Mouse (Mus musculus) intestine, postnatal 0 days (tissue): ENCODE results near the gene St5. TPM values are rescaled to one million over a fixed set of nuclear protein-coding genes. Genes with fewer than 3 reads are reported as not detected.

Experiments used
- ATAC-seq: fragments of 200-750 bp; cut with Nextera tagmentation; 2 replicates; pipeline ENCODE4 v1.8.0; 2017; ENCODE audit warnings: mild to moderate bottlenecking, moderate TSS enrichment, moderate library complexity
- H3K27ac ChIP-seq: fragments of 300-500 bp; sonication (generic); 2 replicates; pipeline ENCODE4 v1.5.1; 2014; ENCODE audit warnings: mild to moderate bottlenecking, low read depth, low read length, moderate library complexity
- H3K27me3 ChIP-seq: fragments of 300-500 bp; sonication (generic); replicated peaks from 2 replicates; pipeline ENCODE4 v1.6.1; 2014; ENCODE audit warnings: low read length, mixed read lengths; ENCODE audit not compliant: control insufficient read depth, insufficient read depth
- H3K36me3 ChIP-seq: fragments of 300-500 bp; sonication (generic); 2 replicates; pipeline ENCODE4 v1.6.1; 2014; ENCODE audit warnings: mild to moderate bottlenecking, moderate library complexity; ENCODE audit not compliant: control insufficient read depth, insufficient read depth
- H3K4me1 ChIP-seq: fragments of 300-500 bp; sonication (generic); replicated peaks from 2 replicates; pipeline ENCODE4 v1.6.1; 2014; ENCODE audit warnings: antibody characterized with exemption, low read length, mixed read lengths; ENCODE audit not compliant: control insufficient read depth, insufficient read depth
- H3K4me2 ChIP-seq: fragments of 300-500 bp; sonication (generic); replicated peaks from 2 replicates; pipeline ENCODE4 v1.6.1; 2014; ENCODE audit warnings: low read depth, mild to moderate bottlenecking, moderate library complexity
- H3K4me3 ChIP-seq: fragments of 300-500 bp; sonication (generic); 2 replicates; pipeline ENCODE4 v1.5.1; 2014; ENCODE audit warnings: low read depth, low read length
- H3K9ac ChIP-seq: fragments of 300-500 bp; sonication (generic); 2 replicates; pipeline ENCODE4 v1.6.1; 2014; ENCODE audit warnings: mild to moderate bottlenecking, low read depth, low read length
- H3K9me3 ChIP-seq: fragments of 300-500 bp; sonication (generic); 2 replicates; pipeline ENCODE4 v1.6.1; 2016; ENCODE audit warnings: mixed run types; ENCODE audit not compliant: control insufficient read depth
- CTCF ChIP-seq: sonication (generic); IDR thresholded peaks from 2 replicates; pipeline ENCODE4 v1.5.1; 2016; ENCODE audit warnings: low read depth, mild to moderate bottlenecking, control low read depth, antibody characterized with exemption, moderate library complexity
- WGBS: fragments of 180-500 bp; shearing (Covaris S2); extraction: QIAGEN DNeasy Blood & Tissue Kit; methylation state at CpG from one replicate; pipeline ENCODE4 v1.1.7; 2014; 5-methylcytosine and 5-hydroxymethylcytosine counted together
- polyA plus RNA-seq: library from polyadenylated mRNA; unstranded; fragments of >200 nt; fragmentation: Nextera tagmentation; extraction: Ambion mirVana; gene quantifications from 2 replicates; pipeline ENCODE4 v1.2.1, GENCODE M21; 2015

The St5 gene
- polyA plus RNA-seq, 1 experiment from 2014 or later: 46.7 TPM

DNA sequence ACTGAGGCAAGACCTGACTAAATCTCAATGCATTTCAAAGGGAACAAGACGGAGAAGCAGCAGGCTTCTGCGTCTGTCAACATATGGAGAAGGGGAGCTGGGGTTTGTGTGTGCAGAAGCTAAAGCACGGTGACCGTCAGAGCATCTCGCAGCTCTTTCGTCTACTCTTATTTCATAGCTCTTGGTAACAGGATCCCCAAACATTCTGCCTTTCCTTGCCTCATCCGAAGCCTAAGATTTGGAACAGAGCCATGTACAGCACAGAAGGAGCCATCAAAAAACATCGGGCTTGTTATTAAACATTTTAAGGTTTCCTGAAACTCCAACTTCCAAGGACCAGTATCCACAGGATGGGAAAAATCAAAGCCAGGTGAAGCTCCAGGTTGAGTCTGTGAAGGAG is 62.3 kb downstream of the St5 start:
- ATAC-seq: no peak
- no peaks in the 10 kb centered on the region for H3K27me3 ChIP-seq
- no peak for TF ChIP-seq CTCF
- no peaks in the 10 kb centered on the region for H3K36me3 ChIP-seq
- H3K27ac ChIP-seq: no peak overlapping the region
- 69% methylated on average over 8 of the region's 8 CpGs for WGBS
- H3K4me2 ChIP-seq: no peak overlapping the region
- no peak overlapping the region for H3K9ac ChIP-seq
- no peak overlapping the region for H3K4me3 ChIP-seq
- no peaks in the 10 kb centered on the region for H3K4me1 ChIP-seq
- H3K9me3 ChIP-seq: no peaks in the 10 kb centered on the region

GRCm38 (mm10) chr7:109637391-109637790 is 66.0 kb downstream of the St5 start:
- H3K9me3 ChIP-seq: no peaks in the 10 kb centered on the region
- H3K9ac ChIP-seq: no peak overlapping the region
- WGBS: 48% methylated on average over 5 of the region's 5 CpGs
- no peak overlapping the region for H3K4me3 ChIP-seq
- no peak for ATAC-seq
- H3K36me3 ChIP-seq: no peaks in the 10 kb centered on the region
- no peaks in the 10 kb centered on the region for H3K27me3 ChIP-seq
- H3K4me2 ChIP-seq: no peak overlapping the region
- no peaks in the 10 kb centered on the region; the same call in 1 of the 2 replicates for H3K4me1 ChIP-seq
- no peak overlapping the region for H3K27ac ChIP-seq
- no peak for TF ChIP-seq CTCF

GRCm38 (mm10) chr7:109636086-109636792 is 67.2 kb downstream of the St5 start:
- Histone ChIP-seq H3K27ac (no peak overlapping the region; the same call in 1 of the 2 replicates), H3K4me2 (no peak overlapping the region), H3K36me3 (no peaks in the 10 kb centered on the region), H3K9me3 (no peaks in the 10 kb centered on the region), H3K9ac (no peak overlapping the region), H3K4me3 (no peak overlapping the region), H3K4me1 (no peaks in the 10 kb centered on the region; the same call in 1 of the 2 replicates), H3K27me3 (no peaks in the 10 kb centered on the region)
- no peak for ATAC-seq
- no peak for TF ChIP-seq CTCF
- WGBS: 79% methylated on average over 8 of the region's 8 CpGs

- WGBS: 40% methylated on average over 15 of the region's 15 CpGs
- Histone ChIP-seq H3K36me3 (no peaks in the 10 kb centered on the region), H3K27ac (peak overlapping the region; percentile 54), H3K27me3 (no peaks in the 10 kb centered on the region), H3K9ac (no peak overlapping the region), H3K4me1 (peaks cover 15% of the 10 kb centered on the region; the same call in 1 of the 2 replicates), H3K4me3 (no peak overlapping the region), H3K9me3 (no peaks in the 10 kb centered on the region), H3K4me2 (peak overlapping the region; percentile 43)
- ATAC-seq: peak; percentile 81
- no peak for TF ChIP-seq CTCF
These were observed 69.9 kb downstream of the St5 start for GRCm38 (mm10) chr7:109633404-109634085.

GRCm38 (mm10) chr7:109631330-109631729 is 72.1 kb downstream of the St5 start:
- Histone ChIP-seq H3K9ac (no peak overlapping the region), H3K4me2 (no peak overlapping the region), H3K36me3 (no peaks in the 10 kb centered on the region), H3K4me3 (no peak overlapping the region), H3K9me3 (no peaks in the 10 kb centered on the region), H3K27me3 (no peaks in the 10 kb centered on the region), H3K27ac (no peak overlapping the region), H3K4me1 (peaks cover 15% of the 10 kb centered on the region; the same call in 1 of the 2 replicates)
- no peak for ATAC-seq
- TF ChIP-seq CTCF: no peak
- WGBS: 69% methylated on average over 6 of the region's 6 CpGs

DNA sequence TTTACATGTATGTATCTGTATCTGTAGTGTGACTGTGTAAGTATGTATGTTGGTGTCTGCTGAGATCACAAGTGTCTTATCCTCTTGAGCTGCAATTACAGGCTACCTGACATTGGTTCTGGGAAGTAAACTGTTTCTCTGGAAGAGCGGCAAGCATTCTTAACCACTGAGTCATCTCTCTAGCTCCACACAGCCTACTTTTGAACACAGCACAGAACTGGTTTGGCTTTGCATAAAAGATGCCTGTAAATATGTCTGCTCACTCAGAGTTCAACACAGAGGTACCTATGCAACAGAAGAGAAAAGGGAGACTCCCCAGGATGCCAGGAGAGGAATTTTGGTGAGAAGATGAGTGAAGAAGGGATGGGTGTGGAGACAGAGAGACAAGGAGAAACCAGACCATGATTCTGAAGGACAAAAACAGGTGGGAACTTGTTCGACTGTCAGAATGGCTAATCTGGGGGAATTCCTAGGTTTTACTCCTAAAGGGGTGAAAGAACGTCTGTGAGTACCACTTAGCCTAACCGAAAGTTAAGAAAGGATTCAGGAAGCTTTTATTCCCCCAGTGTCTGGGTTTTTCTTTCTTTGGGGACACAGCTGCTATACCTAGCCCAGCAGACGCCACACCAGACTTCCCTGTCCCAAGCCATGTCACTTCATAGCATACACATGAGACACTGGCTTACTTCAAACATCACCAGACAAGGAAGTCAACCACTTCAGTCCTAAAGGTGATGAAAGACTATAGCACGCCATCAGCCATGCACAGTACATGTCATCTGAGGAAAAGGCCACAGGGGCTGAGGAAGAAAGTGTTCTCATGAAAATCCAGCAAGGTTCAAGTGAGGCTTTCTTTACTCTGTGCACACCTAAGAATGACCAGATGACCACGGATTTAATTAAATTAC is 73.3 kb downstream of the St5 start:
- Histone ChIP-seq H3K9ac (no peak overlapping the region), H3K27me3 (no peaks in the 10 kb centered on the region), H3K36me3 (no peaks in the 10 kb centered on the region), H3K9me3 (no peaks in the 10 kb centered on the region), H3K4me1 (peaks cover 15% of the 10 kb centered on the region; the same call in 1 of the 2 replicates), H3K4me3 (no peak overlapping the region), H3K27ac (peak overlapping the region; percentile 46), H3K4me2 (no peak overlapping the region)
- 70% methylated on average over 7 of the region's 7 CpGs for WGBS
- no peak for ATAC-seq
- TF ChIP-seq CTCF: no peak
